Mouse (Mus musculus) lung, postnatal 36 days (tissue): ENCODE data around the gene Trappc10.

Experiments used
- DNase-seq: peaks from one replicate; pipeline ENCODE4 v3.0.0; 2022; ENCODE audit warnings: mixed read lengths

The Trappc10 gene

GRCm38 (mm10) chr10:78255646-78256059 is 11.2 kb upstream of the Trappc10 start:
- DNase-seq = peak; percentile 24

- DNase-seq = no peak
These were observed 2.8 kb upstream of the Trappc10 start for GRCm38 (mm10) chr10:78247206-78247605.

DNA sequence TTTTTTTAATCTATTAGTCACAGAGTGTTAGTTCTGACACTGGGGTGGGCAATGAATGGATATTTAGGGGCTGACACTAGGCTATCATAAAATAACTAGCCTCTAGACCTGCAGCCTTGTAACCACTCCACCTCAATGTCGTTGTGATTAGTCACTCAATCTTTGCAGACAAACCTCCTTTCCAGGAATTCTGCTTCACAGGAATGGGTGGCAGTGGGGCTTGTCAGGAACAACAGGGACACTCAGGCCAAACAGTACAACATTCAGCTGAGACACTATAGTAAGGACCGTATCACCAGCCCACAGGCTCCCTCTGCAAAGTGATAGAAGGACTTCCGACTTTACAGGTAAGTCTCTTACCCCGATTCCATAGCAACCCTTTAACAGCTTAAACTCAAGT is 2.3 kb upstream of the Trappc10 start:
- DNase-seq = no peak

DNA sequence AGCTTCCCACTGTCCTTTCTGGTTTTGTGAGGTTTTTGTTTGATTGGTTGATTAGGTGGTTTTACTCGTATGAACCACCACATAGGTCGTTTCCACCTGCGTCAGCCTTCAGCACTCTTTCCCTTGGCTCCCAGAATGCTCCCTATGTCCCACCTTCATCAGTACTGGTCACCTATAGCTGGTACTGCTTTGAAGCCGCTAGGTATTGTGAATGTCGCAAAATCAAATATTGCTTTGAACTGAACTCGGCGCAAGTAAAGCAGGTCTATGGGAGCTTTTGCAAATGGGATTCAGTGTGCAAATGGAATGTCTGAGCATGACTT is 745 bp upstream of the Trappc10 start:
- DNase-seq = no peak

- DNase-seq = peak; percentile 21
These were observed 393 bp downstream of the Trappc10 start for GRCm38 (mm10) chr10:78244058-78244437.

GRCm38 (mm10) chr10:78238926-78239325 is 5.5 kb downstream of the Trappc10 start:
- DNase-seq = peak; percentile 19

- DNase-seq = no peak
These were observed 6.1 kb downstream of the Trappc10 start for GRCm38 (mm10) chr10:78238297-78238696.

GRCm38 (mm10) chr10:78237809-78238208 is 6.6 kb downstream of the Trappc10 start:
- no peak for DNase-seq

DNA sequence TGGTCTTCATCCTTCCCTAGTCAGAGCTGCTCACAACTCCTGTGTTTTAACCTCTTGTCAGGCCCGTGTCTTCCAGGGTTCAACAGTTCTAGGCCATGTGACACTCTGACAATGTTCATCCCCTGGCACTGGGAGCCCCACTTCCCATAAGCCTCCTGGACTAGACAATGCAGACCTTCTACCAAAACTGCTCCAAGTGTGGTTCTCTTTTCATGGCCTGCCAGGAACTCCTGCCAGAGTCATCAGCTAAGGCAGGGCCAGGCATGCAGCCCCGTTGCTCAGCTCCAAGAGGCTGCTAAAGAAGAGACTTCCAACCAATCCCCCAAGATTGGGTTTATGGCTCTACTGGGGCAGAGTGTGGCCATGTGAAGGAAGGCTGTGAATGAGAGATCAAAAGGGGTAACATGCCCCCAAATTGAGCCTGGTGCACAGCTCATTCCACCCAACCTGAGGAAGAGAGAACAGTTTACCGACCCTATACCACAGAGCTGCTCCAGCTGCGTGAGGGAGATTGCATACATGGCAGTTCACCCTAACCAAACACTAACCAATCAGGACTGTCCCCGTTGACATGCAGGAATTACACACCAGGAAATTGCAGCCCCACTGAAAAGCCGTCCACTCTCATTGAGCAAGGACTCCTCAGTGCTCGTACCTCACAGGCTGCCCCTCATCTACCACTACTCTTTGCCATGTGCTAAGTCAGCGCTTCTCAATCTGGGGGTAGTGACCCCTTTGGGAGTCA is 7.4 kb downstream of the Trappc10 start:
- no peak for DNase-seq

- DNase-seq = no peak
These were observed 10.7 kb downstream of the Trappc10 start for GRCm38 (mm10) chr10:78233756-78234155.

DNA sequence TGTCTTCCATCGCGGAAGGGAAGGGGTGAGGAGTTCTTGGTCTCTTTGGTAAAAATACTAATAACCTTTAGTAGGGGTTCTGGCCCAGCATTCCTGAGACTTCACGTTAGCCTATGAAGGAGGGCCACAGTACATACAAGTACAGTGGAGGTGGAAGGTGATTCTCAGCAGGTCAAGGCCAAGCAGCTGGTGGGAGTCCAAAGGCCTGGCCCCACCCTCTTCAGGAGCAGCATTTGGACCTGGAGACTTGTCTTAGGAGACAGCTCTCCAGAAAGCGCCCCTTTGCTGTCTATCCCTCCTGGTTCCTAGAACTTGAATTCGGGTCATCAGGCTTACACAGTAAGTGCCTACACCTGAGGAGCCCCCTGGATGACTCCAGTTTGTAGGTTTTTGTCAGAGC is 11.3 kb downstream of the Trappc10 start:
- DNase-seq = no peak

DNA sequence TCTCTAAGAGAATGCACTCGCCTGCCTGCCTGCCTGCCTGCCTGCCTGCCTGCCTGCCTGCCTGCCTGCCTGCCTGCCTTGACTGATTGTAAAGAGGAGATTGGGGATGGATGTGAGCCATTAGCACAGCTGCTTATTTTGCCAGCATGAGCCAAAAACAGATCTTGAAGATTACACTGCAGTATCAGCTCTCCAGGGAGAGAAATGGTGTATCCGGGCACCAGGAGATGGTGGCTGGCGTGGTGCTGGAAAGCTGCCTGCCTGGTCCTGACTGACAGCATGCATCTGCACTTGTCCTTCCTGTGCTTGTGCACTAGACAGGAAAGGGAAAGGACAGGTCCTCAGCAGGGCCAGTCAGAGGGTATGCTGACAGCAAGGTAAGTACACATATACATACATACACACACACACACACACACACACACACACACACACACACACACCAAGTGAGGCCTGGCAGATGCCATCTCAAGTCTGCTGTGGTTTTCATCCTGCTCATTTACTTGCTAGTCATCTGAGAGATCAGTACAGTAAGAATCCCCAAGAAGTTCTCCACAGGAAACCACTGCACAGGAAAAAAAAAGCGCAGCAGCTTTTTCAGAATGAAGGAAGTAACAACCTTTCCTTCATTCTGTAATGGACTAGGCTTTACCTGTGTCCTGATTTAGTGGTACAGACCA is 12.0 kb downstream of the Trappc10 start:
- DNase-seq = no peak

DNA sequence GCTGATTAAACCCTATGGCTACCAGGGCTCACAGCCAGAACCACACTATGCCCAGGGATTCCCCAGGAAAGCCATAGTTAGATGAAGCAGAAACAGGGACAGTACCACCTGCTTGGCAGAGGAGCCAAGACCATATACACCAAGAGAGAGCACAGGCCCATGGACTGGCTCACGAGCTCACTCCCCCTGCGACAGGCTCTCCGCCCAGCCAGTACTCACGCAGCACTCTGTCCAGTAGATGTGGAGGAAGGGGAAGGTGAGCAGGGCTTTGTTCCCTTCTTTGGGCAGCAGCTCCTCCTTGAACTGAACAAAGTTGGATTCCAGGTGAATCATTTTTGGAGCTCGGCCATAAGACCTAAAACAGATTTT is 15.9 kb downstream of the Trappc10 start:
- no peak for DNase-seq

GRCm38 (mm10) chr10:78227875-78228559 is 16.4 kb downstream of the Trappc10 start:
- no peak for DNase-seq

DNA sequence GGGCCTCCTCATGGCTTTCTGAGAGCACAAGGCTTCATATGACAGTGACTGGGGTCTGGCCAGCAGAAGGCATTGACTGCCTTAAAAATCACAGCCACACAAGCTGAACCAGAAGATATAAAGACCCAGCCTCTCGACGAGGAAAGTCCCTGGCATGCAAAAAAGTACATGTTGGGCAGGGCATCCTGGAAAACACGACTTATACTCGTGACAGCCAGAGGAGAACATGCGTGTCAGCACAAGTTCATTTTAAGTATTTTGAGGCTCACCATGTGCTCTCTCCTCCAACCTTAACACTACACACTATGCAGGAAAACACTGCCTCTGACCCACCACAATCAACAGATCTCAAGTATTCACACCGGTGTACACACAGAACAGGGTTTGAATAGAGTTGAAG is 20.3 kb downstream of the Trappc10 start:
- DNase-seq = no peak

GRCm38 (mm10) chr10:78222908-78223307 is 21.5 kb downstream of the Trappc10 start:
- DNase-seq = no peak

GRCm38 (mm10) chr10:78221315-78221714 is 23.1 kb downstream of the Trappc10 start:
- DNase-seq = no peak

DNA sequence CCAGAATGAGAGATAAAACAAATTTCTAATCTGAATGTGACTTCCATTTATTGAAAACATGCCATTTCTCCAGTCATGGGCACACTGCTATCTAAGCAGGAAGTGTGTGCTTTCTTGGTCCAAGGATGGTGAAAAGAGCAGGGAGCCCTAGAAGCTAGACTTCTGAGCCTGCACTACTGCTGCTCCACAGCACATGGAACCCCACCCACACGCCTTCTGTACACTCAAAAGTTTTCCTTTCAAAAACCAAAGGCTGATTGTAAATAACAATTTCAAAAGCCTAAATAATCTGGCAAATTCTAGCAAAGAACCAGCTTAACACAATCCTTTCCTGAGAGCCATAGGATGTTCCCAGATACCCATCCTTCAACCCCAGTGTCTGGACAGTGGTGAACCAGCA is 24.9 kb downstream of the Trappc10 start:
- no peak for DNase-seq

DNA sequence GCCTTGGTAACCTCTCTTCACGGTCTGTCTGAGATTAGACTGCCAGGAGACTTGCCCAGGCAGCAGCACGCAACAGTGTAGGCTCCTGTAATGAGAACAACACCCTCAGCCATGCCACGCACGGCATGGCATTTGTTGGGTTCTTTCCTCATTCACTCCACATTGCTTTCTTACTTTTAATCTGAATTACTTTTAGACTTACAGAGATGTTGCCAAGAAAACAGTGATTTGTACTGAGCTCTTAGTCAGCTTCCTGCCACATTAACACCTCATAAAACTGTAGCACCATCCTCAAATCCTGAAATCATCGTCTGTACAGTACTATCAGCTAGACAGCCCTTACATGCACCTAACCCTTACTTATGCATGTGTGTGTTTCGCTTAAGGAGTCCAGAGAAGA is 25.9 kb downstream of the Trappc10 start:
- DNase-seq = no peak

GRCm38 (mm10) chr10:78216376-78217083 is 27.9 kb downstream of the Trappc10 start:
- no peak for DNase-seq

- no peak for DNase-seq
These were observed 30.1 kb downstream of the Trappc10 start for GRCm38 (mm10) chr10:78214371-78214770.

DNA sequence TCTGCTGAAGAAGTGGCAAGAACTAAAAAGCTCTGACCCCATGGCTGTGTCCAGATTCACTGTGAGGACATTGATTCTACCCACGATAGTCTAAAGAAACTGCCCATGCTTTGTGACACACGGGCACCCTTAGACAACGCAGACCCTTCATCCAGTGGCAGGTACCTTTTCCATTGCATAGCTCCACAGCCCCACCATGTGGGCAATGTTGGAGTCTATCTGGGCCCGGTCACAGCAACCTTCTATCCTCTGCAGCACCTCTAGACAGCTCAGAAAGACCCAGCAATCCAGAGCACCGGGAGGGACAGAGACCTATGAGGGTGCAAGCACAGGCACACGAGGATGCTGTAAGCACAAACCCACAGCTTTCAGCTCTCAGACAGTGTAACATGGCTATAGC is 33.1 kb downstream of the Trappc10 start:
- DNase-seq = no peak

DNA sequence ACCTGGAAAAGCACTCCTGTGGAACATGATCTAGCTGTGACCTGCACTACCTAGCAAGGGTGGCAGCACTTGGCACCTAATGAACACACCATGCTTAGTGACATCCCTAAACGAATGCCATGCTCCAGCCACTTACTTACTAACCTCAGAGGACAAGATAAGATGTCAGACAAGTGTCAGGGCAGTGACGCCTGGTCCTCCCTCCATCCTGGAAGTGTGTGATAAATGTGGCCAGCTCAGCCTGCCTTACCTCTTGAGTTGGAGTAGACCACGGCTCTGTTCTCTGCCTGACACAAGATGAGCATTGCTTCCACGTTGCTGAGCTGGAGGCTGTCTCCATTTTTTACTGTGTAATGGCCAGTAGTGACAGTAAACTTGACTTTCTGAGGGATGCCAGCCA is 43.3 kb downstream of the Trappc10 start:
- no peak for DNase-seq

GRCm38 (mm10) chr10:78192933-78193332 is 51.5 kb downstream of the Trappc10 start:
- DNase-seq = no peak
